Mouse (Mus musculus): ENCODE measurements around the gene Neu1.
A peak's percentile ranks its signal among the peaks of the same experiment; 100 is the strongest.
"Not testable (repeated sequence)": the region's sequence is repeated elsewhere in the genome, so short reads cannot be mapped to it uniquely, and the experiment has no call there.

Gene Neu1

DNA sequence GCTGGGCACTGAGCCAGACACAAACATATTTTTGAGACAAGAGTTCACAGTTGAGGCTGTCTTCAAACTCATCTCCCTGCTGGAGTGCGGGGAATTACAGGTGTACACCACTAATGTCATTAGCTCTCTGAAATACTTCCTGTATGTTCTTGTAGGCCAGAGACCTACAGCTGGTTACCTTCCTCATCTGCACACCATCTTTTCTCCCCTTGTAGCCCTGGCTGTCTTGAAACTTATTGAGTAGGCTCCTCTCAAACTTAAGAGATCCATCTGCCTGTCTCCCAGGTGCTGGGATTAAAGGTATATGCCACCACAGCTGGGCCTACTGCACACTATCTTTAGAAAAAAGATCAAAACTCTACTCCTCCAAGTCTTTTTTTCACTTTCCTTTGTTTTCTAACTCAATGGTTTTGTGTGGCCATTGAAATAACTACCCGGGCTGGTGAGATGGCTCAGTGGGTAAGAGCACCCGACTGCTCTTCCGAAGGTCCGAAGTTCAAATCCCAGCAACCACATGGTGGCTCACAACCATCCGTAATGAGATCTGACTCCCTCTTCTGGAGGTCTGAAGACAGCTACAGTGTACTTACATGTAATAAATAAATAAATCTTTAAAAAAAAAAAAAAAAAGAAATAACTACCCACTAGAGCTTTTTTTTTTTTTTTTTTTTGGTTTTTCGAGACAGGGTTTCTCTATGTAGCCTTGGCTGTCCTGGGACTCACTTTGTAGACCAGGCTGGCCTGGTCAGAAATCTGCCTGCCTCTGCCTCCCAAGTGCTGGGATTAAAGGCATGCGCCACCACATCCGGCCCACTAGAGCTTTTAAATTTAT lies 17.9 kb downstream of the Neu1 start:
- not testable (repeated sequence) for DNase-seq

DNA sequence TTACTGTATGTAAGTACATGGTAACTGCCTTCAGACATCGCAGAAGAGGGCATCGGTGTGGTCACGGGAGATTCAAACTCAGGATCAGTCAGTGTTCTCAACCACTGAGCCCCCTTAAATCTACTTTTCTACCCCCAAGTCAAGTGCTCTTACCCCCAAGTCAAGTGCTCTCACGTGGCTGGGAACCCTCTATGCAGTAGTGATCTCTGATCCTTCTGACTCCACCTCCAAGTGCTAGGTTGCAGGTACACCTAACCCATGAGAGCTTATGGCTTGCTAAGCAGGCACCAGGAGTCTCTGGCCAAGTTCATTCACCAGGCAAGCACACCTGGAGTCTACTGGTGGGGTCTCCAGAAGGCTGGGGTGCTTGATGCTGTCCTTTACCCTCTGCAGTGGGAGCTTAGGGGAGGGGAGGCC lies 18.5 kb downstream of the Neu1 start:
- DNase-seq: no peak

DNA sequence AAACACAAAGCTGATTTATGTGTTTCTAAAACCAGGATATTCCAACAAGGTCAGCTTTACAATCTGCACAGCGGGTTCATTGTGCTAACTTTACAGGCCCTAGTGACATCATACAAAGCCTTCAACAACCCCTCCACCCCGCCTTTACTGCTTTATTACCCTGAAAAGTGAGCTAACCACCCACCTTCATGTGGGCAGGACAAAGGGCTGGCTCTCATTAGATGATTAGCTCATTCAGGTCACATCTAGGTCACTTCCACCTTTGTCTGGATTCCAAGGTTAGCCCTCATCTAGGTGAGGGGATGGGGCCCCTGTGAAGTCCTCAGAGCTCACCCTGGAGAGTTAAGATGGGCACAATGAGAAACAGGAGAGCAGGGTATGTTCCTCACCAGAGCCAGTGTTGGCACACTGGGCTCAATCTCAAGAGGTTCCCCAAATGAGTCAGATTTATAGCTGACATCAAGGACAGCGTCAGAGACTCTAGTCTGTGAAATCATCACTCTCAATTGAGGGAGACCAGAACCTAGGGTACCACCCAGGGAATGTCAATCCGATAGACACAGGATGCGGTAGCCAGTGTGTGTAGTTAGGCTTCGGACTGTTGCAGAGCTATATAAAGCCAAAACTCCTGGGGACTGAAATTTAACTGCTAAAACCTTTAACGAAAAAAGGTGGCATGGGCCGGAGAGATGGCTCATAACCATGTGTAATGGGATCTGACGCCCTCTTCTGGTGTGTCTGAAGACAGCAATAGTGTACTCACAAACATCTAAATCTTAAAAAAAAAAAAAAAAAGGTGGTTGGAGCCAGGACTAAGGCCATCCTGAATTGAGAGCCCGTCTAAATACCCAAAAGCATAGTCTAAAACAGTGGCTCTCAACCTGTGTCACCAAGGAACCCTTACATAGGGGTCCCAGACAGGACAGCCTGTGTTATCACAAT lies 19.7 kb downstream of the Neu1 start:
- DNase-seq: no peak

DNA sequence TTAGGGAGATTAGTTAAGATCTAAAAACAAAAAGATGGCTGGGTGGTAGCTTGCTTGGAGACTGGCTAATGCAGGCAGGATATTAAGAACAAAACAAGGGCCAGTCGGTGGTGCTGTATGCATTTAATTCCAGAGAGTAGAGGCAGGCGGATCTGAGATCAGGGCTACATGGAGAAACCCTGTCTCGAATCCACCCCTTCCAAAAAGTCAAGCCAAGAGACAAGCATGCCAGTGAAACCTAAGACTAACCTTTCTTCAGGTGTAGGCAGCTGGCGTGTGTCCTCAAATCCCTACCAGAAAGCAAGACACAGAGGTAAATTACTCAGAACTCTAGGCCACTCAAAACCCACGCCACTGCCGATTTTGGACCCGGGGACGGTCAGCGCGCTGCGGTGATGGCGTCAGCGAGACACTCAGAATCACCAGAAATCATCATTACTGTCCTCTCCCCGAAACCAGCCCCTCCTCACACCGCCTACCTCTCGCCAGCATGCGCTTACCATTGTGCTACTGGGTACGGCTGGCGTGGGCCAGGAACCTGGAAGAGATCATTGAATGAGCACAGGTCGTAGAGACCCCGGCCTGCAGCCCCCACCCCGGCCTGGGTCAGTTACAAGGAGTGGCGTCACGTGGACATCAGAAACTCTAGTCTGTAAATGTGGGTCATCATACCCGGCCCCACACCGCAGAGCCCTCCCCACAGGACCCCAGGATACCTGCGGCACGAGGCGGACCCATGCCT lies 20.8 kb downstream of the Neu1 start:
- DNase-seq: peak; percentile 47

DNA sequence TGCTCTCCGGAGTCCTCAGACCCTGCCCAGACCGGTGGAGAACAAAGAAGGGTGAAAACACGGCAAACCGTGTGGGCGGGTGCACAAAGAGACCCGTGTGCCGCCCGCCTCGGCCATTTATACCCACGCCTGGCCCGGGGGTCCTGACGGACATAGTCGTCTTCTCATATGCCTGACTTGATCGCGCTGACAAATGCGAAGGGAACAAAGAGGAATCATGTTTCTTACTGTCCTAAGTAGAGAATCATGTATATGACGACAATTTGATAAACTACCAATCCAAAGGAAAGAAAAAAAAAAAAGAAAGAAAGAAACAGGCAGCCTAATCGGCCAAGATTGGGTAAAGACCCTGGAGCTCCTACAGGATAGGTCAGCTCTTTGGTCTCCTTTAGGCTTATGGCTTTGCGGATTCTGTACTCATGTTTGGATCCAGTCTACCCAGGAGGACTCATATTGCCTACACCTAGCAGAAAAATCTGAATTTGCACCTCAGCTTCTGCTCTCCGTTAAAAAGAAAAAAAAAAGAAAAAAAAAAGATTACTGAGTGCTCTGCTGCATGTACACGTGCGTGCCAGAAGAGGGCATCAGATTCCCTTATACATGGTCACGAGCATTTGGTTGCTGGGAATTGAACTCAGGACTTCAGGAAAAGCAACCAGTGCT lies 21.5 kb downstream of the Neu1 start:
- peak; percentile 81 for DNase-seq

DNA sequence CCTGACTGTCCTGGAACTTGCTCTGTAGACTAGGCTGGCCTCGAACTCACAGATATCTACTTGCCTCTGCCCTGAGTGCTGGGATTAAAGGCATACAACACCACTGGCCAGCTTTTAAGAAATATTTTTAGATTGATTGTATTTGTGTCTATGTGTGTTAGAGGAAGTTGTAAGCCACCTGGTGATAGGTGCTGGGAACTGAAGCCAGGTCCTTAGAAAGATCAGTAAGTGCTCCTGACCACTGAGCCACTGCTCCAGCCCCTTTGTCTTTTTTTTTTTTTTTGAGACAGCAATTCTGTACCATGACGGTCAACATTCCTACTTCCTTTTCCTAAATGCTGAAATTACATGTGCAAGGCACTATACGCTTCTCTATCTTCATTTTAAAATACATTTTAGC lies 22.2 kb downstream of the Neu1 start:
- DNase-seq: no peak

DNA sequence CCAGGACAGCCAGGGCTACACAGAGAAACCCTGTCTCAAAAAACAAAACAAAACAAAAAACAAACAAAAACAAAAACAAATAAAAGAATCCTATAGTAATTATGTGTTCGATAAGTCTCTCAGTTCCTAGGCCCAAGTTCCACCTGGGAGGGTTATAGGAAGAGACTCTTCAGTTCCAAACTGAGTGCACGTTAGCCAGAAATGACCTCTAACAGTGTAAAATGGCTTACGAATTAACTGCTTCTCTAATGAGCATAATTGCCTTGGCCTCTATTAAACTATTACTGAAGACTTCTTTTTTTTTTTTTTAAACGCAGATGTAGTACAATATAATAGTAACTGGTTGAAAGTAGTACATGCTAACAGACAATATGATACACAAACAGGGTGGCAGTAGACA lies 22.9 kb downstream of the Neu1 start:
- no peak for DNase-seq

DNA sequence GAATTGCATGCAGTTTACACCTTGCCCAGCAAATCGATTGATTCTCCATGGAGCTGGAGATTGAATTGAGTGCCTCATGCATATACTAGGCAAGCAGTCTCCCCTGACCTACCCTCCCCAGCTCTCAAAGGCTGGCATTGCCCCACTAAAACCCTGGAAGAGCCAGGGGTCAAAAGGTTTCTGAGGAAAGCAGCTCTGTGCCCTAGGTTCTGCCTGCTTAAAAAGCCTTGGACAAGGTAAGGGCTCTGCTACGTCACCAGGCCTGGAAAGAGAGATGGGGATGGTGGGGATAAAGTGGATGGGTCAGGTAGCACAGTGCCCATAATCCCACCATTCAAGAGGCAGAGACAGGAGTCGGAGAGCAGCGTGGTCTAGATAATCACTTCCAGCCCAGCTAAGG lies 23.8 kb downstream of the Neu1 start:
- no peak for DNase-seq

DNA sequence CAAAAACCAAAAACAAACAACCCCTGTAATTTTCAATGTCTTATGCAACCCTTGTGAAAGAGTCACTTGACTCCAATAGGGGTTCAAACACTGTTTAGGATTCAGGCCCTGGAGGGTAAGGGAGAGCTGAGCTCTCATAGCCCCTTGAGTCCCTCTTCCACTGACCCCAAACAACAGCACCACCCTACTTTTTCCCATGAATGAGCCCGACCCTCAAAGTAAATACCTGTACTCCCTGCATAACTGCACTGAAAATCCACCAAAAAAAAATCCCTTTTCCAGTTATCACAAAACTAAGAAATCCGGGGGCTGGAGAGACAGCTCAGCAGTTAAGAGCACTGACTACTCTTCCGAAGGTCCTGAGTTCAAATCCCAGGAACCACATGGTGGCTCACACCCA lies 24.8 kb downstream of the Neu1 start:
- no peak for DNase-seq

DNA sequence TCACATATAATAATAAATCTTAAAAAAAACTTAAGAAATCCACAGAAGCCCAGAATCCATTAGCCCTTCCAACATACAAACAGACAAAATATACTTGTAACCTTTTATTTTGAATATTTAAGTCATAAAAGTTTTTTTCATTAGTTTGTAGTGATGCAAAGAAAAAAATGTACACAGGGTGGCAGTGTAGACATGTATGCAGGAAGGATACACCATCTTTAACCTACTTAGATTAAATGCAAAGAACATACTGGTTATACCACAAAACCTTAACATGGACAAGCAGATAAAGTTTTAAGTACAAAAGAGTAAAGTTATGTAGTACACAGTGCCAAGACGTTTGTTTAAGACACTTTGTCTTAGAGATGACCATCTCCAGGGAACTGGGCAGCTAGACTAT lies 25.3 kb downstream of the Neu1 start:
- DNase-seq: no peak

DNA sequence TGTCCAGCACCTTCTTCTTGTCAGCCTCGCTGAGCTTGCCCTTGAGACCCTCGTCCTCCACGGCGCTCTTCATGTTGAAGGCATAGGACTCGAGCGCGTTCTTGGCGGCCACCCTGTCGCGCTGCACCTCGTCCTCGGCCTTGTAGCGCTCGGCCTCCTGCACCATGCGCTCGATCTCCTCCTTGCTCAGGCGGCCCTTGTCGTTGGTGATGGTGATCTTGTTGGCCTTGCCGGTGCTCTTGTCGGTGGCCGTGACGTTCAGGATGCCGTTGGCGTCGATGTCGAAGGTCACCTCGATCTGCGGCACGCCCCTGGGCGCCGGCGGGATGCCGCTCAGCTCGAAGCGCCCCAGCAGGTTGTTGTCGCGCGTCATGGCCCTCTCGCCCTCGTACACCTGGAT lies 26.2 kb downstream of the Neu1 start:
- not testable (repeated sequence) for DNase-seq

DNA sequence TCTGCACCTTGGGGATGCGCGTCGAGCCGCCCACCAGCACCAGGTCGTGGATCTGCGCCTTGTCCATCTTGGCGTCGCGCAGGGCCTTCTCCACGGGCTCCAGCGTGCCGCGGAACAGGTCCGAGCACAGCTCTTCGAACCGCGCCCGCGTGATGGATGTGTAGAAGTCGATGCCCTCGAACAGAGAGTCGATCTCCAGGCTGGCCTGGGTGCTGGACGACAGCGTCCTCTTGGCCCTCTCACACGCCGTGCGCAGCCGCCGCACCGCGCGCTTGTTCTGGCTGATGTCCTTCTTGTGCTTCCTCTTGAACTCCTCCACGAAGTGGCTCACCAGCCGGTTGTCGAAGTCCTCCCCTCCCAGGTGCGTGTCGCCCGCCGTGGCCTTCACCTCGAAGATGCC lies 26.9 kb downstream of the Neu1 start:
- DNase-seq: not testable (repeated sequence)

DNA sequence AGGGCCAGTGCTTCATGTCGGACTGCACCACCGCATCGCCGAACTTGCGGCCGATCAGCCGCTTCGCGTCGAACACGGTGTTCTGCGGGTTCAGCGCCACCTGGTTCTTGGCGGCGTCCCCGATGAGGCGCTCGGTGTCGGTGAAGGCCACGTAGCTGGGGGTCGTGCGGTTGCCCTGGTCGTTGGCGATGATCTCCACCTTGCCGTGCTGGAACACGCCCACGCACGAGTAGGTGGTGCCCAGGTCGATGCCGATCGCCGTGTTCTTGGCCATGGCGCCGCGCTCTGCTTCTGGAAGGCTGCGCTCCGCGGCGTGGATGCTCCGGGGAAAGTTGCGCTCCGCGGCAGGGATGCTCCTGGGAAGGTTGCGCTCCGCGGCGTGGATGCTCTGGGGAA lies 27.7 kb downstream of the Neu1 start:
- DNase-seq: not testable (repeated sequence)

DNA sequence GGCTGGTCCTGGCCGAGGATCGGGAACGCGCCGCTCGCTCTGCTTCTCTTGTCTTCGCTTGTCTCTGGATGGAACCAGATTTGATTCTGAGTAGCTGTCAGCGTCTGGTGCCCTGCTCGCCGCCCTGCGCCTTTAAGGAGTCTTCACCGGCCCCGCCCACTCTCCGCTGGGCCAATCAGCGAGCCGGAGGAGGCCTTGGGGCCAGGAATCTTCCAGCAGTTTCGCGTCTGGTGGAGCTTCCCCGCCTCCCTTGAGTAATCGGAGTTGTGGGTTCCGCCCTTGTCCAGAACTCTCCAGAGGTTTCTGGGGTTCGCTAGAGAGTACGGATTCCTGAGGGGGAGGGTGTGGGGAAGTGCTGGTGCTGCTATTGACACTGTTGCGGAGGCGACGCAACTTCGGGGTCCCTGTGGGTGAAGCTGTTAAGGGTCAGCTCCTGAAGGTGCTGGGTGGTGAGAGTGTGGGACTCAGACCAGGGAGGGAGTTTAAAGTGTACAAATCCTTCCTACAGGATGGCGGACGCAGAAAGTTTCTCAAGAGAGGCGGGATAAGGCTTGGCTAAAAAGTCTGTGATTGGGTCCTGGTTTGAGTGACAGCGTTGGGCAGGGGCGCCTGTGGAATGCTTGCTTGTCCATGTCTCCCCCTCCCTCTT lies 28.2 kb downstream of the Neu1 start, which contains the start of gene Hspa1b:
Hspa1b (minus strand) TSS at position 109 of the 649 bp plus-strand sequence.
- DNase-seq: peak; percentile 81

DNA sequence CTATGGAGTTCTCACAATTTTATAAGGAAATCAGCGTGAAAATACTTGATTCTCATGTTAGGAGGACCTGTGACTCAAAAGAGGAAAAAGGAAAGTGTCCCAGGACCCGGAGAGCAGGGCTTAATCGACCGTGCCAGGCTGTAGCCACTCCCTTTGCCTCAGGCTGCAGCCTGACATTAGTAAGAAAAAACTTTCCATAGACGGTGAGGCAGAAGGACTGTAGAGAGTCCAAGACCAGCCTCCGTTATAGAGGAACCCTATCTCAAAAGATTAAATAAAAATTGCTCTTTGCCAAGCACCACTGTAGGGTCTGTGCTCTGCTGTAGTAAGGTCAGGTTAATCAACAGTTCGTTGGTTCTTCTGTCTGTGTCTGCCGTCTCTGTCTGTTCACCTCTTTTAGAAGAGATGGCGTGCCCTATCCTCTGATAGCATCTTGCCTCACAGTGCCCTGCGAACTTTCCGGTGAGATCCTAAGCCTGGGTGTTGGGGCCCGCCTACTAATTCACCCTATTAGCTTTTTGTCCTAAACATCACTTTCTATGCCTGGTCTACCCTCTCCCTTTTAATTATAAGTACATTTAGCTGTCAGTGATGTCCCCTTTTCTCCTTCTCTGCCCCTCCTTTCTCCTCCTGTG lies 28.9 kb downstream of the Neu1 start:
- DNase-seq: no peak

DNA sequence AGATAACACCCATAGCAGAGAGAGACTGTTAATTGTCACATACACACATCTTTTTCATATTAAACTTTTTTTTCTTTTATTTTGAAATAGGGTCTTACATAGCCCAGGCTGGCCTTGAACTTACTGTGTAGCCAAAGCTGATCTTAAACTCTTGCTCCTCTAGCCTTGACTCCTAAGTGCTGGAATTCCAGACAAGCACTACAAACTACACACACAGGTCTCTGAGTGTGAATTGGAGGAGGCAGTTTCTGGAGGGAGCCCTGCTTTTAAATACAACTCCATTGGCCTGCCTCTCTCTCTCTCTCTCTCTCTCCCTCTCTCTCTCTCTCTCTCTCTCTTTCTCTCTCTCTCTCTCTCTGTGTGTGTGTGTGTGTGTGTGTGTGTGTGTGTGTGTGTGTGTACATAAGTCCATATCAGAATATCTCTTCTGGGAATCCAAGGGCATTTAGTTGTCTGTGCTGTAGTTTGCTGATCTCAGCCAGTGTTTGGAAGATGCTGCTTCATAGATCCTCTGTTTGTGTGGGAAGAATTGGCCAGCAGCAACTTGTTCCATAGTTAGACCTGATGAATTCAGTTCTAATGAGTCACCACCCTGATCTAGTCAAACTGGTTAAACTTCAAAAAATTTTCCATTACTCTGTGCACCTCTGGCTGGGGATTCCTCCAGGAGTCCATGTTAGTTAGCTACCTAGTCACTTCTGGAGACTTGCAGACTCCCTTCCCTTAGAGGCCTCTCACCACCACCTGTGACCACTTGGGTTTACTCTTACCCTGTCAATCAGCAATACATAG lies 29.8 kb downstream of the Neu1 start:
- no peak for DNase-seq

DNA sequence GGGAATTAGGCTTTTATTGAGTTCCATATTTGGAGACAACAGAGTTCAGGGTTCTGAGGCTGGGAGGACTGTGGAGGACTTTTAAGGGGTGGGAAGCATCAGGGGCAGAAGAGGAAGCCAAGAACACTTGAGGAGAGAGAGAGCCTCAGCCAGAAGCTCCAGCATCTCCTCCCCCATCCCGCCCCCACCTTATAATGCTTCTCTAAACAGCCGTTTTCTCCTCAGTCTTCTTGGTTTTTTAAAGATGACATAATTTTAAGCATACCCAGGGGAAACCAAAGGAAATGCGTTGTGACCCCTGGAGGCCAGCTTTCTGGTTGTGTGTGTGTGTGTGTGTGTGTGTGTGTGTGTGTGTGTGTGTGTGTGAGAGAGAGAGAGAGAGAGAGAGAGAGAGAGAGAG lies 31.1 kb downstream of the Neu1 start:
- no peak for DNase-seq

DNA sequence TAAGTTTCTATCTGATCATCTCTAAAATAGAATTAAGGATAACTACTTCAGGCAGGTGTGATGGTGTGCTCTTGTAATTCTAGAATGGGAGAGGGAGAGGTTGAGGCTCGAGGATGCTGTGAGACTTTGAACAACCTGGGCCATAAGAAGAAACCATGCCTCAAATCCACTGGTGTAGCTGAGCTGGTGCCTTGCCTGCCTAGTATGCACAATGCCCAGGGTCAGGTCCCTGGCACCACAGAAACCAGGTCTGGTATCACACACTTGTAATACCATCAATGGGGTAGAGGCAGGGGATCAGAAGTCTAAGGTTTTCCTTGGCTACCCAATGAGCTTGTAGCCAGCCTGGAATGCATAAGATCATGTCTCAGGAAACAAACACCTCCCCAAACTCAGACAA lies 31.8 kb downstream of the Neu1 start:
- DNase-seq: no peak

DNA sequence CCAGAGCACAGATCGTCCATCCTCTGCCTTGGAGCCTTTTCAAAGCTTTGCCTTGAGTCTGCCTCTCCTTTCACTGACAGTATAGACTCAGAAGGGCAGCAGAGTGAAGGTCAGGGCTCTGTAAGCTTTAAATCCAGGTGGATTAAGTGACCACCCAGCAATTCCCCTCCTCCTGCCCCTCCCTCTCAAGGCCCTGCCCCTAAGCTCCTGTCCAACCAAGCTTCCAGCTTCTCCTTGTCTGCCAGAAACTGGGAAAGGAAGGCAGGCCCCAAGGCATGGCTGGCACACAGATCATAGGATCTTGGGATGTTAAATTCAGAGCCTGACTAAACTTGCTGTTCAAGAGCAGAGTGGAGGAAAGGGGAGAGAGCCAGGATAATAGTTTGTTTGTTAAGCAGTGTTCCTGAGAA lies 33.6 kb downstream of the Neu1 start:
- DNase-seq: no peak

DNA sequence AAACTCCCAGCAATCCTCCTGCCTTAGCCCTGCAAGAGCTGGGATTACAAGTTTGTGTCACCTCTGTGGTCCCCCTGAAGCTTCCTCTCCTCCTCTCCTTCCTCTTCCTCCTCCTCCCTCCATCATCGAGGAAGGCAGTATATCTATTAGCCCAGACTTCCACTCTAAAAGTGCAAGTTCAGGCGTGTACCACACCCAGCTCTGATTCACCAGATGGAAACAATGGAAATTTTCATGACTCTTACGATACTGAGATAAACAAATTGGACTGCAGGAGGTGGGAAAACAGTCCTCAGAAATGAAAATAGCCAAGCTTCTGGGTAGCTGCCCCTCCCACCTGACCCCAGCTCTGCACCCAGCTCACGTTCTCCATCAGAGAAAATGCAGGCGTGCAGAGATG lies 34.6 kb downstream of the Neu1 start:
- DNase-seq: no peak

DNA sequence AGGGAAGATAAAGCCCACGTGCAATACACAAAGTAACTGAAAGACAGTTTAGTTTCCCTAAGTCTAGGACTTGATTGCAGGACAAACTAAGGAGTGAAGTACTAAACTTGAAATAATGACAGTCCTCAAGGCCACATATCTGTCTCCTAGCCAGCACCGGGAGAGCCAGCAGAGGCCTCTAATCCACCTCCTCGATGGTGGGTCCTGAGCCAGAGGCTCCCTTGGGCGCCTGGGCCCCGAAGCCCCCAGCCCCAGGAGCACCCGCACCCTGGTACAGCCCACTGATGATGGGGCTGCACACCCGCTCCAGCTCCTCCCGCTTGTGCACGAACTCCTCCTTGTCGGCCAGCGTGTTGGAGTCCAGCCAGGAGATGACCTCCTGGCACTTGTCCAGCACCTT lies 38.8 kb downstream of the Neu1 start, which contains the start of gene Gm20481:
Gm20481 (plus strand) TSS at position 91 of the 400 bp plus-strand sequence.
- not testable (repeated sequence) for DNase-seq
